Mouse (Mus musculus) gonadal fat pad, adult 2 months (tissue): Measurements from ENCODE around the gene Acta1. TPM values are rescaled to one million over a fixed set of nuclear protein-coding genes. Genes with fewer than 3 reads are reported as not detected.

Source experiments
- DNase-seq: peaks from one replicate; pipeline ENCODE4 v3.0.0-alpha.2; 2012; ENCODE audit warnings: low read depth
- polyA plus RNA-seq: library from polyadenylated mRNA; depleted of rRNA; stranded (reverse); fragments of >200 nt; gene quantifications from 2 replicates; pipeline ENCODE4 v1.2.3, GENCODE M21; 2012

Acta1 gene
- polyA plus RNA-seq, 1 experiment, result 112 TPM

DNA sequence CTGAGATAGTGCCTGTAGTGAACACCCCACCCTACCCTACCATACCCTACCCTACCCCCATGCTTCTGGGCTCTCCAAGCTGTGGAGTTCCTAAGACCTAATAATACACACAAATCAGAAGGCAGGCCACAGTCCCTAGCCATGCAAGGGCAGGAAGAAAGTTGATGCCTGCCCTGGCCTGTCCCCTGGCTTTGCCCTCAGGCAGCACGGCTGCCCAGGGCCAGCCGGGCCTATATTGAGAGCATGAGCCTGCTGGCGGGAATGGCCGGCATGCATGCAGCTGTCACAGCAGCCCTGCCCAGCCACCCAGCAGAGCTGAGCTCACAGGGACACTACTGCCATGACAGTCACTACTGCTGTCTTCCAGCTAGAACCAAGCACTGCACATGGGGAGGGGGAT, 11.5 kb downstream of the Acta1 start:
- DNase-seq, result no peak

GRCm38 (mm10) chr8:123882412-123882811, 12.1 kb downstream of the Acta1 start:
- no peak for DNase-seq

DNA sequence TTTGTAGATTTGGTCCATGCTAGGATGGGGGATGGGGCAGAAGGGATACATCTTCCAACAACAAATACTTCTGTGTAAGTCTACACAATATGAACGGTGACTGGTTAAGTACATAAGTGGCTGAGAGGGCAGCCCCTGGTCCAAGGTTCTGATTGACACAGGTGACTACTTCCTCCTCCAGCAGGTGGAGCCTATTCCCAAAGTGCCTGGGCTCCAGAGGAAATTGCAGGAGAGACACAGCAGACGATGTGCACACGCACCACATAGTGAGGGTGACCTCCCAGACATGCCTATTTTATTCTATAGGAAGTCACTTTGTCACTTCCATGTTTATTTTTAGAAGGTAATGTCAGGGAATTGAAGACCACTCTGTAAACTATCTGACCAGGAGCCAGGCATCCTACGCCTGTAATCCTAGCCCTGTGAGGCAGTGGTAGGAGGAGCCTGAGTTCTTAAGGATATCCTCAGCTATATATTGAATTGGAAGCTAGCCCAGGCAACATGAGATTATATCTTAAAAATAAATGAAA, 13.7 kb downstream of the Acta1 start:
- DNase-seq, result no peak

DNA sequence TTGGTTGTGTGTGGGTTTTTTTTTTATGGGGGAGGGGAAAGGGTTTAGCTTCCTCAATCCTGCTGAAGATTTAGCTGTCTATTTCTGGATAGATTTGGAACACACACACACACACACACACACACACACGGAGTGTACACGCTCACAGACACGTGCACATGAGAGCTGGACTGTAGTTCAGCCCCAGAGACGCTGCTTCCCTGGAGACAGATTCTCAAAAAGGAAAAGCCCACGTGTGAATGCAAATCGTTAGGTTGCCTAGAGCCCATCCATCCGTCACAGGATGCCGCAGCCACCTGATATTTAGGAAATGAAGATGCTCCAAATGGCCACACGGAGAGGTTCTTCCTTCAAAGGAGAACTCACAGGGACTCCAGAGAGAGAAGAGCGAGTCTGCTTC, 14.3 kb downstream of the Acta1 start:
- DNase-seq, result no peak

GRCm38 (mm10) chr8:123877865-123878264, 16.7 kb downstream of the Acta1 start:
- DNase-seq, result no peak

GRCm38 (mm10) chr8:123874324-123874723, 20.2 kb downstream of the Acta1 start:
- no peak for DNase-seq

DNA sequence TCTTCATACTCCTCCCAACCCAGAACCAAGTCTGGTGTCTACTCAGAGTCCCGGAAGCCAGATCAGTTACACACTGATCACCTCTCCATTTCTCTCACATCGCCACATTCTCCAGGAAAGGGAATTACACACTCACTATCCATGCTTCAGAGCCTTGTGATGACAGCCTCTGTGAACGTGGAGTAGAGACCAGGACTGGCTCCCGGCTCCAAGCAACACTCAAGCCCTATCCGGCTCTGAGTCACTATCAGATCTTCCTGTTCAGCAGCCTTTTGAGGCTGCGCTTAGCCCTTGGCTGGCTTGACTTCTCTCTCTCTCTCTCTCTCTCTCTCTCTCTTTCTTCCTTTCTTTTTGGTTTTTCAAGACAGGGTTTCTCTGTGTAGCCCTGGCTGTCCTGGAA, 21.2 kb downstream of the Acta1 start:
- DNase-seq, result no peak

- no peak for DNase-seq
Observed at GRCm38 (mm10) chr8:123872048-123872447, 22.5 kb downstream of the Acta1 start.

DNA sequence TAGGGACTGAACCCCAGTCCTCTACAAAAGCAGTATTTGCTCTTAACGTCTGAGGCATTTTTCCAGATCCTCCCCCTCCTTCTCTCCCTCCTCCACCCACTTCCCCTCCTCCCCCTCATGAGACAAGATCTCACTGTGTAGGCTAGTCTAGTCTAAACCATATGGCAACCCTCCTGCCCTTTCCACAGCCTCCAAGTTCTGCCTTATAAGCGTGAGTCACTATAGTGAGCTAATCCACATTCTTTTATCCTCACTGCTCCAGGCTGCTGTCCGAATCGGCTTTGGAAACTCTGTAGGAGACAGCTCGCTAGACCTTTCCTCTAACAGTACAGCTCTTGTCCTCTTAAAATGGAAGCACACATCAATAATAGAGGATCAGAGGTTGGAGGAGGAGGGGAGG, 27.6 kb downstream of the Acta1 start:
- DNase-seq, result no peak

- DNase-seq, result no peak
Observed at GRCm38 (mm10) chr8:123865786-123866185, 28.8 kb downstream of the Acta1 start.

- no peak for DNase-seq
Observed at GRCm38 (mm10) chr8:123860386-123860785, 34.2 kb downstream of the Acta1 start.

- no peak for DNase-seq
Observed at GRCm38 (mm10) chr8:123859648-123860259, 34.8 kb downstream of the Acta1 start, which contains the start of gene Ccsap. Gene Ccsap, minus strand, starts transcription at chr8:123860209.

GRCm38 (mm10) chr8:123858941-123859647, 35.5 kb downstream of the Acta1 start:
- DNase-seq, result peak; percentile 38

DNA sequence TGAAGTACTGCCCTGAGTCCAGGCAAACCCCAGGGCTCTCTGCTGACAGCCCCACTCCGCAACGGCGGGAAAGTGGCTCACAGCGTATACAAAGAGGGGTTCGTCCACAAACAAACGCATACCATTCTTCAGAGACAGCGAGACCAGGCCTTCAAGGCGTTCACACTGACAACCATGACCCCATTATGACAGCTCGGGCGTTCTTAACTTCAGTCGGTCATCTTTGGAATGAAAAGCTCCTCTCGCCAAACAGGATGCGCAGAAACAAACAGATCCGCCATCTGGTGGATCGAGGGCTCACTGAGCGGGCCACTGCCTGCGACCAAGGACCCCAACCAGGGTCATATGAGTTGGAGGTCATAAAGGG, 36.0 kb downstream of the Acta1 start:
- DNase-seq, result no peak

GRCm38 (mm10) chr8:123857361-123857760, 37.2 kb downstream of the Acta1 start:
- DNase-seq, result no peak

DNA sequence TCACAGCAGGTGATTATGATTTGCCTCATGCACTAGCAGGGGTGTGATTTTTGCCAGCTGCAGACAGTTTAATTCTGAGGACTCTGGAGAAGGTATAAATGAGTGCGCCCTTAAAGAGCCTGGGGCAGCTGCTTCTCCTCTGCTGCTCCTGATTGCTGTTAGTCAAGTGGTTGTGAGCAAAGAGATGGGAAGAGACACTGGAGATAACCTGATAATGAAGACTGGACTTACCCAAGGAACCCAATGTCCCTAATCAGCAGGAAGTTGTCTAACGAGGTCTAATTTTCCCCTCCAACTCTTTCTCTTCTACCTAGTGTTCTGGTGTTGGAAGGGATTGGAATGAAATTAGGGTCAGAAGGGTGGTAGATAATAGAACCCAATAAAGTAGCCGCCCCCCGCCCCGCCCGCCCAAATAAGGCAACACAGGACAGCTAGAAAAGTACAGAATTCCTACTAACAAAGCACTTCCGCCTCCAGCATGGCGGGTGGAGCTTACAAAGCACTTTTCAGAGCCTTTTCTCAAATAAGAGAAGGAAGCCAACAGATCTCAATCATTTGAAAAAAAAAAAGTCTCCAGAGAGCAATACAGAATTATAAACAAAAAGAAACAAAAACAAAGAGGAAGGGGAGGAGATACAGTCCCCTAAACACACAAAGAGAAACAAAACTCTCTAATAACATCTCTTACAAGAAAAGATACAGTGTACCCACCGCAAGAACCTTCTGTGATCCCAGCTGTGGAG, 39.6 kb downstream of the Acta1 start:
- DNase-seq, result no peak

DNA sequence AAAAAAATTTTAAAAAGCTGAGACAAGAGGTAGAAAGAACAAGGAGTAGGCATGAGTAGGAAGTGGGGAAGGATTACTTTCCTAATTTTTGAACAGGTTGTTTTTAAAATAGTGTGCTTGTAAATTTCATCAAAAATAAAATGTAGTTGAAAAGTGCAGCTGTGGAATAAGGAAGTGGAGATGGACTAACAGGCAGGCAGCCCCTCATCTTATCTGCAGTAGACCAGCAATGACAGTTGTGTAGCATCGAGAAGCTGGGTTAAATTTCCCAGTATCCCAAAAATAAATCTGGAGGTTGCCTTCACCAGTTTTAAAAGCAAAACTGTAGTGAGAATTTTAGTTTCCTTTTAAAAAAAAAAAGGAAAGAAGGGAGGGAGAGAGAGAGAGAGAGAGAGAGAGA, 40.3 kb downstream of the Acta1 start:
- no peak for DNase-seq

GRCm38 (mm10) chr8:123851590-123851989, 43.0 kb downstream of the Acta1 start:
- DNase-seq, result no peak

DNA sequence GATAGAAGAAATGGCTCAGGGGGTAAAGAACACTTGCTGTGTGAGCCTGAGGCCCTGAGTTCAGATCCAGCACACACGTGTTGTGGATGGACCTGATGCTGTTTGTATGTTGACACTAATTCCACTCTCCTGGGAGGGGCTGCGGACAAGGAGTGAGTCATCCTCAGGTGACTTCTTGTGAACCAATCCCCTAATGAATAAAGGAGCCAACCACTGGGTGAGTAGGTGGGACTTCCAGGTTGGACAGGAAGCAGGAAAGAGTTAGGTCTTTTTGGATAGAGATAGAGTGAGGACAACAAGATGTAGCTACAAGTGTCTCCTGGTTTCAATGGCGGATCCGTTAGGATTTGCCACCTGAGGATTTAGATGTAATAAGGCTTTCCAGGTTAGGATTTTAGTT, 45.2 kb downstream of the Acta1 start:
- no peak for DNase-seq

DNA sequence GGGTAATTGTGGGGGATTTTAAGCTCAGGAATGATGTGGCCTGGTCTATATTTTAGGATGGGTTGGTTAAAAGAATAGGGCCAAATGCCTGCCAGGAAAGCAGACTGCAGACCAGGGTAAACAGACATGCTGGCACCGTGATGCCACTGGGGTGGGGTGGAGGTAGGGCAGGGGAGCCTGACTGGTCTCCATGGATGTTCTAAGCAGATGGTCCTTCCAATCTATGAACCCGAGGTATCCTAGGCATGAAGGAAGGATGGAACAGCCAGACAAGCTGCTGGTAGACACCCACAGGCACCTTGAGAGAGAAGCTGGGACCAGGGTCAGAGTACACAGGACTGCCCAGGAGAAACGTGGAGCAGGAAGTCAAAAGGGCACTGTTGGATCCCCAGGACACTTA, 47.0 kb downstream of the Acta1 start:
- no peak for DNase-seq

DNA sequence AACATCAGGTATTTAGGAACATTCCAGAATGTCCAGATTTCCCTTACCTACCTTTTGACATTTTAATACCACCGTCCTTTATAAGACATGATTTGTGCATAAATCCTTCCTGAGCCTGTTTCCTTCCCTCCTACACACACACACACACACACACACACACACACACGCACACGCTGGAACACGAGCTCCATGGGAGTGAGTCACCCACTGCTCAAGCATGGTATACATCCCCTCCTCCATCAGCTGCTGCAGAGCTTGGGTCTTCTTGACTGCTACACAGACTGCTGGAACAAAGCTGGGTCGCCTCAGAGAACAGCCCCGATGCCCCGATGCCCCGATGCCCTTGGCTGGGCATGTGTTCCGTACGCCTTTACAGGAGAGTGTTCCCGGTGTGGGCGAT, 48.0 kb downstream of the Acta1 start:
- no peak for DNase-seq

GRCm38 (mm10) chr8:123845991-123846390, 48.6 kb downstream of the Acta1 start:
- no peak for DNase-seq

DNA sequence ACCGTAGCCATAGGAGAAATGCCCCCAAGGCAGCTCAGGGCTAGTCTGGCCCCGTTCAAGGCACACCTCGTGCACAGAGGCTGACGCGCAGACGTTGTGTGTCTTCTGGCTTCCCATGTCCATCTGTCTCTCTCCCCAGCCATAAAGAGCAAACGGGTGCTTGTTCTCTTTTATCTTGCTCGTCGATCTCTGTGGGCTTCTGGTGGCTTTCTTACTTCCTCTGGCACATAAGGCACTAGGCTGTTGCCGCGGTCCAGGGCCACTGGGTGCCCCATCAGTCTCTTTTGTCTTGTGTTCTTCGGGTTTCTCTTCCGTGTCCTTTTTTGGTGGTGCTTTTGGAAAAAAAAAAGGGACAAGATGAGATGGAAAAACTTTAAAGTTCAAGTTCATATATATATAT, 49.4 kb downstream of the Acta1 start:
- DNase-seq, result no peak
